Mouse (Mus musculus) CH12F3 (cell line): ENCODE data around the gene AI593442.

Experiments used
- in situ Hi-C: fragments of 300-500 bp; cut with MboI; formaldehyde crosslinking; loops from 2 replicates; pipeline ENCODE4 v1.14.3; 2020; ENCODE audit warnings: low sequenced_read_pairs

AI593442 gene

DNA sequence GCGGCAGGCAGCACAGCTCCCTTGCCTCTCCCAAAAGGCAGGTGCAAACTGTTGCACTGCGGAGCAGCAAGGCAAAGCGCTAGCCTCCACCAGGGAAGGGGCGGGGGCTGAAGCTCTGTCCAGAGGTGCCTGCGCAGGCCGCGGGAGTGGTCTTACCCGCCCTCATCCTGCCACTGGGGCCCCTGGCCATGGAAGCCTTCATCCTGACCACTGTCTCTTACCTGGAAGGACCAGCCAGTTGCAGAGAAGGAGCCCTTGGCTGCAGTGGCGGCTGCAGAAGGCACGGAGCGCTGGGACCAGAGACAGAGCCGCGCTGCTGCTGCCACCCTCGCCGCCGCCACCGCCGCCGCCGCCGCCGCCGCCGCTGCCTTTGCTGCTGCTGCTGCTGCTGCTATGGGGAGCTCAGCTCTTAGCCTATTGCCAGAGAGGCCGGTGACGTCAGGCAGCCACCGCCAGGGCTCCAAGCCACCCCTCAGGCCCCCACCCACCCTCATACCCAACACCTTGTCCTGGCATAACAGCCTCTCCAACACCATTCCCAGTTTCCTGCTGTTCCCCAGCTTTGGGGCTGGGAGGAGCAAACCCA lies at the start of gene AI593442:
TSS of gene AI593442 (minus strand) at position 419 of the 586 bp plus-strand sequence.
- in situ Hi-C loops = no loop called here

GRCm38 (mm10) chr9:52728806-52729205 lies 49.2 kb upstream of the AI593442 start:
- in situ Hi-C loops = no loop called here

GRCm38 (mm10) chr9:52722626-52723025 lies 43.0 kb upstream of the AI593442 start:
- in situ Hi-C loops = no loop called here

GRCm38 (mm10) chr9:52719562-52719961 lies 40.0 kb upstream of the AI593442 start:
- in situ Hi-C loops = no loop called here

GRCm38 (mm10) chr9:52680036-52680435 lies 456 bp upstream of the AI593442 start:
- in situ Hi-C loops = no loop called here

DNA sequence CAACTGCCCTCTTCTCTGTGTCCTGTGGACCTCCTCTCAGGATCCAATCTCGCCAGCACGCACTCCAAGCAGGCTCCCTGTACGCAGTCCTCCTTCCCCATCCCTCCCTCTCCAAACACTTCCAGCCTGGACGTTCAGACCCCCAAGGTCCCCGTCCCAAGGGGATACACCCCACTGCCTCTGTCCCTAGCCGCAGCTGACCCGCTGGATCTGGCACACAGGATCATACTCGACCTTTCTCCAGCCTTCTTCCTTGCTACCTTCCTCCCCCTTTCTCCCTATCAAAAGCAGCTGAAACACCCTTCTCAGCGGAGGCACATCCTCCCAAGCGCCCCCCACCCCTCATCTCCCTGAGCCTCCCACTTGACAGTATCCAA lies 753 bp downstream of the AI593442 start:
- in situ Hi-C loops = no loop called here

DNA sequence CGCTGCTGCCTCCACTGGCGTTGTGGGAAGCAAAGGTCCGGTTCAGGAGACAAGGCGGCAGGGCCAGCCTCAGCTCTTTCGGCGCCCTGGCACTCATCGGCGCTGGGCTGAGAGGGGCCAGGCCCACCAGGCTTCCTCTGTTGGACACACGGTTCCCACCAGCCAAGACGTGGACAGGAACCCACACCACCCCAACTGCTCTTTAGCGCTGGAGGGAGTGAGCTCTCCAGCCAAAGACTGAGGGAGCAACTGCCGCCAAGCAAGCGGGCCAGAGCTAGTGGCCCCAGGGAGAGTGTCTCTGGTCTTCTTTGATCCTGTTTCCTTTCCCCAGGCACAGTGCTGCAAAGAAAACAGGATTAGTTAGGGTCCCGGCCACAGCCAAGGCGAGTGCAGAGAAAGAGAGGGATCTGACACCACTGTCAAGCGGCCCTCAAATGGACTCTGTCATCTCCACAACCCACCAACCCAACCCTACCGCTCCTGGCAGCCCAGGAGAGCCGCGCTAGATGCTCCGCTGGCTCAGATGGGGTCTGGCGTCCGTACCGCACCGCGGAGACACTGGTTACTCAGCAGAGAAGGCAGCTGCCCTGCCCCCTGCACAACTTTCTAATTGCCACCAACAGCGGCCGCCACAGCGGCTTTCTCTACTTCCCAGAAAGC lies 1.3 kb downstream of the AI593442 start:
- in situ Hi-C loops = no loop called here

- in situ Hi-C loops = no loop called here
These were observed 3.0 kb downstream of the AI593442 start for GRCm38 (mm10) chr9:52676587-52676986.

DNA sequence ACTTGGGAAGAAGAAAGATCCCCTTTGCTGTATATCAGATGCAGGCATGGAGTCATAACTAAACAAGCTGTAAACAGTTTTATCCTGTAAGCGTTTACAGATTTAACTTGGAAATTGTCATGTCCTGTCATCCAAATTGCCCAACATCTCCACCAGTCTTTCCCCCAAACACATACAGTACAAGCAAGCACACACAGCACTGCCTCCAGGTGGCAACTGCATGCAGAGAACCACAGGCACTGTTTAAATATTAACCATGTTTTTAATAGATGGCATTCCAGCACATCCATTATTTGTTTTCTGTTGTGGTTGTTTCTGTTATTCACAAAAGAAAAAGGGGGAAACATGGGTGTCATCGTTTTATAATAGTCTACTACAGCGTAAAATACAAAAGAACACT lies 3.6 kb downstream of the AI593442 start:
- in situ Hi-C loops = no loop called here

DNA sequence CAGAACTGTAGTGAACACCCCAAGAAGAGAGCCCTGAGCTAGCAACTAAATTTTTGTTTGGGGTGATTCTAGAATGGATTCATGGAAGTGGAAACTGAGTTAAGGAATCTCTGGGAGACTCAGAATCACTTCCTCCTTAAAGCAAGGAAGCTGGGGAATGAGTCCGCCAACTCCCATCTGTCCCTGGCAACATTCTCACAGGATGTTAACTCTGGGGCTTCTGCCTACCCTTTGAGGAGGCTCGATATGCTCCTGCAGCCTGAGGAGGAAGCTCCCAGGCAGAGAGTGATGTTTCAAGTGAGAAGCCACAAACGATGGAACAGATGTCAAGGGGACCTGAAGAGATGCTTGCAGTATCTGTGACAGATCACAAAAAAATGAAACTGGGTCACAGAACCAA lies 18.2 kb downstream of the AI593442 start:
- in situ Hi-C loops = no loop called here

DNA sequence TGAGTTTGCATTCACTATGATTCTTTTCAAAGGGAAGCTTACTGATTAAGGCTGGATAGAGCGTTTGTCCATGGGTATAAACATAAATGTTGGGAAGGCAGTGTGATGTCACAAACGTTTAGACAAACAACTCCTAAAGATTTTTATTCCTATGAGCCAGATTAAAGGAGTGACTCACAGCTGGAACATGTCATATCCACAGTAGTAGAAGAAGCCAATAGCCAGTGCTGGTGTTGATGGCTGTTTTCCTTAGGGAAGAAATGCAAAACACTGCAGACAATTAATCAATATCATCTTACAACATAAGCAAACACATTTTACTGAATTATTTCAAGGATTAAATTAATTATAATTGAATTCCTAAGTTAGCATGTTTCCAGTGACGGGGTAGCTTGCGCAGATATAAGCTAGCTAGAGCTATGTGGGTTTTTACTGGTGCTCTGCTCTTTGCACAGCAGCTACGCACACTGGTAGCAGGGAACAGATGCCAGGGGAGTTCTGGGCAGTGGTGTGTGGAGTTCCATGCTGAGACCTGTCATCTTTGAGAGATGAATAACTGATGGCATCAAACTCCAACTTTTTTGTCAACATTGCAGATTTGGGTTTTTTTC lies 29.1 kb downstream of the AI593442 start:
- in situ Hi-C loops = no loop called here

- in situ Hi-C loops = no loop called here
These were observed 34.3 kb downstream of the AI593442 start for GRCm38 (mm10) chr9:52645312-52645711.

GRCm38 (mm10) chr9:52644626-52645025 lies 35.0 kb downstream of the AI593442 start:
- in situ Hi-C loops = no loop called here

DNA sequence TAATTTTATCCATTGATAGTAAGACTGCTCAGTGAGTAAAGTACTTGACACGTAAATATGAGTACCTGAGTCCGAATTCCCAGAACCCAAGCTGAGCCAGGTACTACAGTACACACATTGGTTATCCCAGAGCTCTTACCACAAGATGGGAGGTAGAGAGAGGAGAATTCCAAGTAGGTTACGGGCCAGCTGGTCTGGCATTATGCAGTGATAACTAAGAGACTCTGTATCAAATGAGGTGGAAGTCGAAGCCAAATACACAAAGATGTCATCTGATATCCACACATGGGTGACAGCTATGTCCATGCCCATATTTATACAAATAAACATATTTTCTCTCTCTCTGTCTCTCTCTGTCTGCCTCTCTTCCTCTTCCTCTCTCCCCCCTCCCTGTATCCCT lies 35.4 kb downstream of the AI593442 start:
- in situ Hi-C loops = no loop called here

DNA sequence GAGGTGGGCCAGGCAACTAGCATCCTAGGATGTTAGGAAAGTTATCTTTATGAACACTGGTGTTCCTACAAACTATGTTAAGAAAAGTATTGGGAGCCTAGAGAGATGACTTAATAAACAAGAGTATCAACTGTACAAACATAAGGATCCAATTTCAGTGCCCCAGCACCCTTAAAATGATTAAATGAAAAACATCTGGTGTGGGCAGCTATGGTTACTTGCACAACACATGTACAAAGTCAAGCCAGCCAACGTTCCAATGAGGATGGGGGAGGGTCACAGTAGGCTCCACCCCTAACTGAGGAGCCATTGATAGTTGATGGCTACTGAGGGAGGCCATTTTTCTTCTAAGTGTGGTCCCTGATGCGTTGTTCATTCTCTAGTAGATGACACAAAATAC lies 43.6 kb downstream of the AI593442 start:
- in situ Hi-C loops = no loop called here

- in situ Hi-C loops = no loop called here
These were observed 55.7 kb downstream of the AI593442 start for GRCm38 (mm10) chr9:52623926-52624325.
